Mouse (Mus musculus) CH12.LX (cell line): ENCODE measurements at regions not wholly inside any gene's neighbourhood (a gene's known extent, or its start where the extent isn't known, plus 50 kb on each side); places are given as distances from the start of the nearest gene placed in this dataset.

Experiments used
- DNase-seq: peaks from one replicate; pipeline ENCODE4 v3.0.0-alpha.2; 2013; ENCODE audit errors: extremely low read depth
- H3K27ac ChIP-seq: 2 replicates; pipeline ENCODE4 v1.5.1; 2012; ENCODE audit warnings: low read depth, mild to moderate bottlenecking, control low read depth, moderate library complexity; ENCODE audit not compliant: insufficient read depth
- H3K27me3 ChIP-seq: replicated peaks from 2 replicates; pipeline ENCODE3; 2012; ENCODE audit warnings: inconsistent platforms
- H3K36me3 ChIP-seq, 2 experiments: replicated peaks in 1 of 2; 2 replicates each; pipeline versions ENCODE3 to v1.6.1; 2012; ENCODE audit warnings: inconsistent platforms in 1 of 2, low read length in 1 of 2, mild to moderate bottlenecking in 1 of 2, mixed read lengths in 1 of 2, moderate library complexity in 1 of 2; ENCODE audit not compliant: control insufficient read depth in 1 of 2, insufficient read depth in 1 of 2
- H3K4me1 ChIP-seq, 2 experiments: 2 replicates each; pipeline ENCODE4 v1.6.1; 2012; ENCODE audit warnings: inconsistent platforms in 1 of 2, moderate library complexity in 1 of 2; ENCODE audit not compliant: insufficient read depth in 2 of 2, control insufficient read depth in 1 of 2
- H3K4me2 ChIP-seq: 2 replicates; pipeline ENCODE4 v1.6.1; 2012; ENCODE audit warnings: low read depth, mild to moderate bottlenecking, control low read depth; ENCODE audit not compliant: poor library complexity, insufficient read depth, severe bottlenecking
- H3K4me3 ChIP-seq, 3 experiments: fragments of 150-350 bp in 1 of 3; sonication (generic) in 1 of 3; replicated peaks in 1 of 3; 2 replicates each; pipeline versions ENCODE3 to v1.5.1; 2011 to 2012; ENCODE audit warnings: low read depth in 2 of 3, low read length in 2 of 3, mild to moderate bottlenecking in 2 of 3, moderate library complexity in 2 of 3, control low read depth in 1 of 3, improper control_type of control experiment in 1 of 3, inconsistent platforms in 1 of 3, mixed read lengths in 1 of 3; ENCODE audit not compliant: poor library complexity in 1 of 3
- H3K79me2 ChIP-seq: replicated peaks from 2 replicates; pipeline ENCODE4 v1.6.1; 2012; ENCODE audit warnings: mild to moderate bottlenecking, moderate library complexity; ENCODE audit not compliant: control insufficient read depth, poor library complexity, insufficient read depth, severe bottlenecking; ENCODE audit errors: extremely low read depth
- H3K9ac ChIP-seq: 2 replicates; pipeline ENCODE4 v1.6.1; 2012; ENCODE audit warnings: low read depth, mild to moderate bottlenecking, control low read depth, moderate library complexity; ENCODE audit not compliant: insufficient read depth
- H3K9me3 ChIP-seq: replicated peaks from 2 replicates; pipeline ENCODE3; 2012; ENCODE audit warnings: low read length, inconsistent platforms, mixed read lengths
- CHD1 ChIP-seq: IDR thresholded peaks from 2 replicates; pipeline ENCODE4 v1.6.1; 2012; ENCODE audit warnings: low read depth, low read length, improper control_type of control experiment, inconsistent platforms
- CTCF ChIP-seq, 2 experiments: IDR thresholded peaks in 1 of 2; conservative IDR thresholded peaks in 1 of 2; 2 replicates each; pipeline ENCODE4 v1.5.1; 2011 to 2012; ENCODE audit warnings: low read depth in 2 of 2, low read length in 2 of 2, improper control_type of control experiment in 1 of 2, inconsistent platforms in 1 of 2, mild to moderate bottlenecking in 1 of 2, moderate library complexity in 1 of 2
- E2F4 ChIP-seq: IDR thresholded peaks from 2 replicates; pipeline ENCODE4 v1.6.1; 2011; ENCODE audit warnings: low read depth, low read length, improper control_type of control experiment; ENCODE audit not compliant: insufficient replicate concordance
- ELF1 ChIP-seq: IDR thresholded peaks from 2 replicates; pipeline ENCODE4 v1.6.1; 2014; ENCODE audit warnings: low read depth, mild to moderate bottlenecking, inconsistent platforms, low read length, improper control_type of control experiment
- EP300 ChIP-seq: IDR thresholded peaks from 2 replicates; pipeline ENCODE4 v1.6.1; 2011; ENCODE audit warnings: low read length, improper control_type of control experiment
- HCFC1 ChIP-seq: IDR thresholded peaks from 2 replicates; pipeline ENCODE4 v1.6.1; 2012; ENCODE audit warnings: low read depth, mild to moderate bottlenecking, inconsistent platforms, low read length, improper control_type of control experiment
- IRF4 ChIP-seq: IDR thresholded peaks from 2 replicates; pipeline ENCODE4 v1.6.1; 2014; ENCODE audit warnings: low read depth, mild to moderate bottlenecking, inconsistent platforms, low read length, improper control_type of control experiment
- JUN ChIP-seq: IDR thresholded peaks from 2 replicates; pipeline ENCODE4 v1.6.1; 2011; ENCODE audit warnings: low read depth, mild to moderate bottlenecking, low read length, improper control_type of control experiment, moderate library complexity; ENCODE audit not compliant: insufficient read depth
- JUND ChIP-seq: conservative IDR thresholded peaks from 2 replicates; pipeline ENCODE4 v1.6.1; 2011; ENCODE audit warnings: low read depth, low read length, improper control_type of control experiment
- KAT2A ChIP-seq: IDR thresholded peaks from 2 replicates; pipeline ENCODE4 v1.6.1; 2012; ENCODE audit warnings: low read length, improper control_type of control experiment, inconsistent platforms; ENCODE audit not compliant: insufficient replicate concordance
- MAFK ChIP-seq: IDR thresholded peaks from 2 replicates; pipeline ENCODE4 v1.6.1; 2011; ENCODE audit warnings: low read length, improper control_type of control experiment; ENCODE audit not compliant: insufficient replicate concordance
- MAX ChIP-seq: IDR thresholded peaks from 2 replicates; pipeline ENCODE4 v1.6.1; 2011; ENCODE audit warnings: low read length, improper control_type of control experiment
- MEF2A ChIP-seq: IDR thresholded peaks from 2 replicates; pipeline ENCODE4 v1.6.1; 2014; ENCODE audit warnings: low read depth, mild to moderate bottlenecking, inconsistent platforms, low read length, improper control_type of control experiment, borderline replicate concordance
- POLR2A ChIP-seq: IDR thresholded peaks from 2 replicates; pipeline ENCODE4 v1.6.1; 2011; ENCODE audit warnings: low read depth, mild to moderate bottlenecking, improper control_type of control experiment, low read length
- RAD21 ChIP-seq: IDR thresholded peaks from 2 replicates; pipeline ENCODE4 v1.6.1; 2011; ENCODE audit warnings: low read depth, mild to moderate bottlenecking, low read length, improper control_type of control experiment, moderate library complexity
- RCOR1 ChIP-seq: conservative IDR thresholded peaks from 2 replicates; pipeline ENCODE4 v1.6.1; 2012; ENCODE audit warnings: low read depth, mild to moderate bottlenecking, inconsistent platforms, low read length, improper control_type of control experiment
- ZC3H11A ChIP-seq: IDR thresholded peaks from 2 replicates; pipeline ENCODE4 v1.6.1; 2012; ENCODE audit warnings: low read depth, mild to moderate bottlenecking, inconsistent platforms, low read length, improper control_type of control experiment
- ZKSCAN1 ChIP-seq: IDR thresholded peaks from 2 replicates; pipeline ENCODE4 v1.6.1; 2012; ENCODE audit warnings: low read depth, inconsistent platforms, low read length, improper control_type of control experiment, borderline replicate concordance
- ZMIZ1 ChIP-seq: IDR thresholded peaks from 2 replicates; pipeline ENCODE4 v1.6.1; 2012; ENCODE audit warnings: low read depth, mild to moderate bottlenecking, inconsistent platforms, low read length, improper control_type of control experiment
- dilution Hi-C: fragments of 300-500 bp; cut with MboI; formaldehyde crosslinking; loops from 2 replicates; pipeline ENCODE4 v1.14.3; 2020; ENCODE audit warnings: low sequenced_read_pairs; ENCODE audit not compliant: extremely low pct_unique_long_range_greater_than_20kb, extremely low pct_ligation_motif_present
- in situ Hi-C: fragments of 300-500 bp; cut with MboI; formaldehyde crosslinking; loops from 3 replicates; pipeline ENCODE4 v1.14.3; 2019; ENCODE audit warnings: low sequenced_read_pairs, low pct_ligation_motif_present, low pct_unique_long_range_greater_than_20kb, mixed read lengths

DNA sequence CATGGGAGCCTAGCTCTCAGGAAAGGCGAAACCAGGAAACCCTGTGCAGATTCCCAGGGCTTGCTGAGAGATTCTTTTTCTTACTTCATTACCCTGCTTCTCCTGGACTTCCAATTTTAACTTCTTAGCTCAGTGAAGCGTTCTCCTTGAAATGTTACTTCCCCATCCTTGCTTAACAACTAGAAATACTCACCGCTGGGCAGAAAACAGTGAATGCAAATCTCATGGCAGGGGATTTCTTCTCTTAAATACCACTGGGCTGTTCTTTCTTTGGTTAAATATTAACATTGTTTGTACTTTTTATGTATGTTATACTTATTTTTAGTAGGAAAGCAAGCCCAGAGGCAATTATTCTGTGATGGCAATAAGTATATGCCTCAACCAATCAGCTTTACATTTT, 151.0 kb upstream of the Gdf10 start:
- dilution Hi-C loops, result no loop called here

DNA sequence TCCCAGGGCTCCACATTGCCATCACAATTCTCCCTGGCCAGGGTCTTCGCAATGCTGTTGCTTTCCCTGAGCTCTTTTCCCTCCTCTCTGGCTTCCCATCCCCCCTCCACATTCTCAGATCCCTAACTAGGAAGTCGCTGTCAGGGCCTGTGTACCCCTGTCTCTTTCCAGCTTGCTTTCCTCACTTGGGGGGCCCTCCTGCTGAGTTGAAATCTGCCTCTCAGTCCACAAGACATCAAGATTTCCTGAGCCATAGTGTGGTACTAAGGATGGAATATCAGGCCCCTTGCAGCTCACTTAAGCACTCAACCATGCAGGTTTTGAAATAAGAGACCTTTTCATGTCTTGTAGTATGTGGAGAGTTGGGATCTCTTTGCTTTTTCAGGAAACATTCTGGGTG, 133.8 kb upstream of the Gdf10 start:
- no peaks in the 10 kb centered on the region for H3K27me3 ChIP-seq
- H3K9ac ChIP-seq, result no peak overlapping the region
- no peak overlapping the region for H3K4me3 ChIP-seq
- no peak for TF ChIP-seq IRF4
- TF ChIP-seq MAX, result no peak
- no peak for TF ChIP-seq MEF2A
- TF ChIP-seq ZMIZ1, result no peak
- no peak for TF ChIP-seq CTCF (conservative IDR thresholded peaks at IDR 0.05 in 1 of 2, IDR thresholded peaks at IDR 0.05 in 1 of 2; ENCODE audit: low read depth in 2 of 2, low read length in 2 of 2)
- TF ChIP-seq RCOR1, result no peak
- no peak for TF ChIP-seq KAT2A
- TF ChIP-seq EP300, result no peak
- TF ChIP-seq JUN, result no peak
- no peak for TF ChIP-seq ELF1
- TF ChIP-seq MAFK, result no peak
- no peak for TF ChIP-seq CHD1
- no peak for TF ChIP-seq ZKSCAN1
- no peak for TF ChIP-seq JUND
- no peak for TF ChIP-seq RAD21
- TF ChIP-seq E2F4, result no peak
- no peak for TF ChIP-seq HCFC1
- TF ChIP-seq ZC3H11A, result no peak
- no peaks in the 10 kb centered on the region for H3K9me3 ChIP-seq
- no peaks in the 10 kb centered on the region for H3K36me3 ChIP-seq
- in situ Hi-C loops, result no loop called here
- DNase-seq, result no peak
- H3K4me2 ChIP-seq, result no peak overlapping the region
- no peaks in the 10 kb centered on the region for H3K79me2 ChIP-seq
- no peak overlapping the region for H3K27ac ChIP-seq
- H3K4me1 ChIP-seq, result no peaks in the 10 kb centered on the region
- dilution Hi-C loops, result no loop called here

More for the DNA sequence above, 151.0 kb upstream of the Gdf10 start:
- in situ Hi-C loops, result no loop called here
- Histone ChIP-seq H3K4me2 (0 out of 2 replicates have a peak overlapping the region, but pooled peaks have one; percentile 16), H3K4me1 (peaks cover 3 to 41% of the 10 kb centered on the region in 2 experiments; a peak in 2 of 4 replicates)
- peak; percentile 52 for TF ChIP-seq EP300
- no peak for TF ChIP-seq POLR2A
- TF ChIP-seq MEF2A, result peak; percentile 54; the same call in 1 of the 2 replicates
- TF ChIP-seq, all 38 proteins: peak for 2
- Histone ChIP-seq H3K9me3 (peaks cover 2% of the 10 kb centered on the region), H3K4me3 (no peak overlapping the region), H3K79me2 (no peaks in the 10 kb centered on the region), H3K9ac (no peak overlapping the region), H3K36me3 (no peaks in the 10 kb centered on the region), H3K27ac (no peak overlapping the region), H3K27me3 (no peaks in the 10 kb centered on the region)
- peak; percentile 55 for DNase-seq
